Mouse (Mus musculus) stomach, postnatal 0 days (tissue): ENCODE results near the gene Tldc2.

Experiments used
- CTCF ChIP-seq: IDR thresholded peaks from 2 replicates; pipeline ENCODE4 v1.5.1; 2016; ENCODE audit warnings: antibody characterized with exemption, low read depth, mild to moderate bottlenecking, moderate library complexity
- EP300 ChIP-seq: optimal IDR thresholded peaks from 2 replicates; pipeline ENCODE3; 2016; ENCODE audit warnings: antibody characterized with exemption

DNA sequence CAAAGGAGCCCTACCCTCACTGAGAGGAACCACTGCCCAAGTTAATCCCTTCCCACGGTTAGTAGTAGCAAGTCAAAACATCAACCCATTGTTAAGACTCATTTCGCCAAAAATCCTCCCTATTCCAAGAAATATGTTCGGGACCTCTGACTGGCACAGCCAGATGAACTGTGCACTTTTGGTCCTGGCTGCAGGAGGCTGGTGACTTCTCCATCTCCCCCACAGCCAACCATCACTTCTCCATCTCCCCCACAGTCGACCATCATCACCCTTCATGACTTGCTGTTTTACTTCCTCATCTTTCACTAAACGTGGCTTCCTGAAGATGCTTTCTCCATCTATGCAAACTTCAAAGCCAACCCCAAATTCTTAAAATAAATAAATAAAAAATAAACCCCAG lies 52.0 kb downstream of the Tldc2 start:
- no peak for TF ChIP-seq CTCF
- TF ChIP-seq EP300, result no peak
